Mouse (Mus musculus) midbrain, embryonic 11.5 days (tissue): ENCODE data around the gene Dohh. TPM values are rescaled to one million over a fixed set of nuclear protein-coding genes. Genes with fewer than 3 reads are reported as not detected.

Source experiments
- ATAC-seq: fragments of 200-750 bp; cut with Nextera tagmentation; 2 replicates; pipeline ENCODE4 v1.8.0; 2017; ENCODE audit warnings: moderate TSS enrichment, moderate library complexity; ENCODE audit not compliant: low FRiP score
- DNase-seq: peaks from one replicate; pipeline ENCODE4 v3.0.0; 2015; ENCODE audit warnings: low spot score; ENCODE audit errors: missing footprints
- H3K27ac ChIP-seq: fragments of 300-500 bp; sonication (generic); 2 replicates; pipeline ENCODE4 v1.5.1; 2014; ENCODE audit warnings: low read depth, low read length
- H3K27me3 ChIP-seq: fragments of 300-500 bp; sonication (generic); 2 replicates; pipeline ENCODE4 v1.6.1; 2014; ENCODE audit warnings: mild to moderate bottlenecking, low read length, moderate library complexity, mixed read lengths; ENCODE audit not compliant: control insufficient read depth, insufficient read depth
- H3K36me3 ChIP-seq: fragments of 300-500 bp; sonication (generic); 2 replicates; pipeline ENCODE4 v1.6.1; 2014; ENCODE audit warnings: mild to moderate bottlenecking, low read length, moderate library complexity, mixed read lengths; ENCODE audit not compliant: control insufficient read depth, insufficient read depth
- H3K4me1 ChIP-seq: fragments of 300-500 bp; sonication (generic); 2 replicates; pipeline ENCODE4 v1.6.1; 2014; ENCODE audit warnings: low read length; ENCODE audit not compliant: control insufficient read depth, insufficient read depth
- H3K4me2 ChIP-seq: fragments of 300-500 bp; sonication (generic); 2 replicates; pipeline ENCODE4 v1.6.1; 2014; ENCODE audit warnings: mild to moderate bottlenecking, moderate library complexity
- H3K4me3 ChIP-seq: fragments of 300-500 bp; sonication (generic); 2 replicates; pipeline ENCODE4 v1.5.1; 2014; ENCODE audit warnings: low read depth, low read length
- H3K9ac ChIP-seq: fragments of 300-500 bp; sonication (generic); 2 replicates; pipeline ENCODE4 v1.6.1; 2014; ENCODE audit warnings: low read length
- H3K9me3 ChIP-seq: fragments of 300-500 bp; sonication (generic); 2 replicates; pipeline ENCODE4 v1.6.1; 2016; ENCODE audit warnings: low read length; ENCODE audit not compliant: control insufficient read depth
- WGBS: fragments of 180-500 bp; shearing (Covaris S2); extraction: QIAGEN DNeasy Blood & Tissue Kit; methylation state at CpG from one replicate; pipeline ENCODE4 v1.1.7; 2014; 5-methylcytosine and 5-hydroxymethylcytosine counted together
- polyA plus RNA-seq: library from polyadenylated mRNA; unstranded; fragments of >200 nt; fragmentation: Nextera tagmentation; extraction: Ambion mirVana; gene quantifications from 2 replicates; pipeline ENCODE4 v1.2.1, GENCODE M21; 2014

The Dohh gene
- polyA plus RNA-seq, 1 experiment from 2014 or later: 53.7 TPM

GRCm38 (mm10) chr10:81416581-81417226 lies 32.5 kb downstream of the Dohh start:
- Histone ChIP-seq H3K4me1 (peaks cover 27% of the 10 kb centered on the region), H3K9me3 (no peaks in the 10 kb centered on the region), H3K27me3 (no peaks in the 10 kb centered on the region; the same call in 1 of the 2 replicates), H3K4me2 (peak overlapping the region; percentile 69), H3K9ac (peak overlapping the region; percentile 34), H3K27ac (no peak overlapping the region), H3K4me3 (peak overlapping the region; percentile 31), H3K36me3 (no peaks in the 10 kb centered on the region)
- DNase-seq (peak; percentile 94), ATAC-seq (peak; percentile 59)
- WGBS: under 1% methylated on average over 25 of the region's 26 CpGs

DNA sequence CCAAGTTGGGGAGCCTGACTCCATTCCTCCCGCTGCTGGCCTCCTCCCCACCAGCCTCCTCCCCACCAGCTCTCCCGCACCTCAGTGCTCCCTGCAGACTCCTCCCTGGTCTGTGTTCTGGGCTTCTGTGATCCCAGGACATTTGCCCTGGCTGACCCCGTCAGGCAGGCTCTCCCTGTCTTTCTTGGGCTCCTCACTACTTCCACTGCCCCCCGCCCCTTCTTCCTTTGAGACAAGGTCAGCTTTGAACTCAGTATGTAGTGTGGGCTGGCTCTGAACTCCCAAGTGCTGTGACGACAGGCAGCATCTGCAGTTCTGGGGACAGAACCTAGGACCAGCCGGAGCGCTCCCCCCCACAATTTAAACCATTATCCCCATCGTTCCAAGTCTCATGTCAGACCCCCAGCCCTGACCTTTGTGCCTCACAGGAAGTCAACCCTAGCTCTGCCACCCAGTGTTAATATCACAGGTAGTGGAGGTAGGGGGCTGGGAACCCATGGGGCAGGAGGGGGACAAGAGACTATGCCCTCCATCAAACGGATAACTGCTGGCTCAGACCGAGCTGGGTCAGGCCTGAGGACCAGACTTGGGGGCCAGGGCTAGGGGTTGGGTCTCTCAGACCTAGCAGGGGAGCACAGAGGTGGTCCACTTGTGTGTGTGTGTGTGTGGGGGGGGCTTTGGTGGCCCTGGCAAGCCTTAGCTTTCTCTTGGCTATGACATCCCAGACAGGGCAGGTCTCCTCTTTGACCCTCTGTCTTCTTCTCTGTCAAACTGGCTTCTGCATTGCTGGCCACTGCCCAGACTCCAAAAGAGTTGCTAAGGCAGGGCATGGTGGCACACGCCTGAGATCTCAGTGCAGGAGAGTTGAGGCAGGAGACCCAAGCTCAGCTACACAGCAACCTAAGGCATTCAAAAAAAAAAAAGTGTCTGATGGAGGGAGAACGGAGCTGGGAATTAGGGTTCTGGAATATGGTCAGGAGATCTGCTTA lies 33.3 kb downstream of the Dohh start:
- DNase-seq (peak; percentile 82), ATAC-seq (0 out of 2 replicates have a peak, but pooled peaks have one; percentile 0)
- WGBS: 43% methylated on average over 12 of the region's 12 CpGs
- Histone ChIP-seq H3K4me1 (peaks cover 27% of the 10 kb centered on the region), H3K36me3 (no peaks in the 10 kb centered on the region), H3K27ac (no peak overlapping the region), H3K9ac (peak overlapping the region; percentile 34), H3K4me3 (peak overlapping the region; percentile 31), H3K9me3 (no peaks in the 10 kb centered on the region), H3K27me3 (no peaks in the 10 kb centered on the region; the same call in 1 of the 2 replicates), H3K4me2 (peak overlapping the region; percentile 69)

DNA sequence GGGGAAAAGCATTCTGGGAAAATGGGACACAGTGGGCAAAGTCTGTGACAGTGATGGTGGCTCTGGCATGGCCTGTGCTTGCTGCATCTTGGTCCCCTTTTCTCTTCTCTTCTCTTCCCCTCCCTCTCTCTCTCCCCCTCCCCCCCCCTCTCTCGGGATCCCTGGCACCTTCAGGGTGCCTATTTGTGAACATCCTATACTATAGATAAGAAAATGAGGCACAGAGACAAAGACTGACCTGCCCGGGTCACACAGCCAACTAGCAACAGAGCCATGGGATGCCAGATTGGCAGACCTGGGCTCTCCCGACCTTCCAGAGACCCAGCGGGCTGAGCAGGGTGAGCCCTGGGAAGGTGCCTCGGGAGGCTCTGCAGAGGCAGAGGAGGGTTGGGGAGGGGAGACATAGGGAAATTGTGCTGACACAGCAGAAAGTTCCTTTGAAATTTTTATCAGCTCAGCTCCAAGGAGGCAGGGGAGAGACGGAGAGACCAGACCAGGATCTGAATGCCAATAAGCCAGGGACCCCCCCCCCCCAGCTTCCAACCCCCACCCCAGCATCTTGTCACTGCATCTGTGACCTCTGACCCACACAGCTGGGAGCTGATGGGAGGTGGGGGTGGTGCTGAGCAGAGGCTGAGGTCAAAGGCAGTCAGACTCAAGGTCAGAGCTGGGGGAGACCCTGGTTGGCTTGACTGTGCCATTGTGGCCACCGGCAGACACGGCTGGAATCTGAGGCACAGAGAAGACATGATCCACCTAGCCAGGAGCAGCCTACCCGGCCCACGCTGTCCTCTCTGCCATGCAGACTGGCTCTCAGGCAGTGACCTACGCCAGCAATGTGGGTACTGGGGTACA lies 34.2 kb downstream of the Dohh start:
- Histone ChIP-seq H3K36me3 (no peaks in the 10 kb centered on the region), H3K27ac (no peak overlapping the region), H3K4me3 (no peak overlapping the region), H3K9me3 (no peaks in the 10 kb centered on the region), H3K4me2 (no peak overlapping the region), H3K4me1 (peaks cover 27% of the 10 kb centered on the region), H3K27me3 (no peaks in the 10 kb centered on the region), H3K9ac (no peak overlapping the region)
- DNase-seq (peak; percentile 60), ATAC-seq (no peak)
- WGBS: 51% methylated on average over 11 of the region's 11 CpGs

- H3K4me2 ChIP-seq: no peak overlapping the region
- H3K36me3 ChIP-seq: no peaks in the 10 kb centered on the region
- no peak overlapping the region for H3K4me3 ChIP-seq
- no peaks in the 10 kb centered on the region for H3K9me3 ChIP-seq
- H3K9ac ChIP-seq: no peak overlapping the region
- peaks cover 19% of the 10 kb centered on the region for H3K4me1 ChIP-seq
- peaks cover 4% of the 10 kb centered on the region for H3K27me3 ChIP-seq
- ATAC-seq: no peak
- no peak overlapping the region for H3K27ac ChIP-seq
- WGBS: 92% methylated on average over 10 of the region's 10 CpGs
- DNase-seq: peak; percentile 81
Measured at GRCm38 (mm10) chr10:81419111-81419928, 35.1 kb downstream of the Dohh start.

DNA sequence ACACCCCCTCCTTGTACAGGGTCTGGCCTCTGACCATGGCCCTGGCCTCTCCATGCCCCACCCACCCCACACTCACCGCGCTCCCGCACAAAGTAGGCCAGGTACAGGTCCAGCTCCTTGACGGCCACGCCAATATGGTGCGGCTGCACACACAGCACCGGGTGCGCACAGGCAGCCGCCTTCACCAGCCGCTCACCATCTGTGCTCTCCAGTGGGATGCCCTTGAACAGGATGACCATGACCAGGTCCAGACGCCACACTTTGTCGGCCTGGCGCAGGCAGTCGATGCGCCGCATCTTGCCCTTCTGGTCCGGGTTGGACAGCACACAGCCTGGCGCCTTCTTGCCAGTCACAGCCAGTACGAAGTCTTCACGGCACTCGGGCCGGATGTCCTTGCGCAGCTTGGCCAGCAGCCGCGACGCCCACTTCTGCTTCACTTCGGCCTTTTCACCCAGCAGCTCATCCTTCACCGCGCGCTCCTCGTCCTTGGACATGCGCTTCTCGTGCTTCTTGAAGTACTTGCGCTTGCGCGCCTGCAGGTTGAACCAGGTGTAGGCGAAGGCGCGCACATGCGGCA lies 36.1 kb downstream of the Dohh start:
- H3K9me3 ChIP-seq: no peaks in the 10 kb centered on the region
- no peak overlapping the region for H3K4me2 ChIP-seq
- H3K4me1 ChIP-seq: peaks cover 17% of the 10 kb centered on the region
- 85% methylated on average over 40 of the region's 40 CpGs for WGBS
- peaks cover 13% of the 10 kb centered on the region for H3K27me3 ChIP-seq
- H3K27ac ChIP-seq: no peak overlapping the region
- H3K9ac ChIP-seq: no peak overlapping the region
- DNase-seq (peak; percentile 35), ATAC-seq (no peak)
- no peak overlapping the region for H3K4me3 ChIP-seq
- no peaks in the 10 kb centered on the region for H3K36me3 ChIP-seq

- ATAC-seq: no peak
- Histone ChIP-seq H3K9me3 (no peaks in the 10 kb centered on the region), H3K9ac (no peak overlapping the region), H3K27me3 (peaks cover 22% of the 10 kb centered on the region), H3K36me3 (no peaks in the 10 kb centered on the region), H3K4me3 (no peak overlapping the region), H3K4me2 (no peak overlapping the region), H3K4me1 (peaks cover 17% of the 10 kb centered on the region), H3K27ac (no peak overlapping the region)
- DNase-seq: peak; percentile 69
- whole genome bisulfite sequencing: 74% methylated on average over 4 of the region's 4 CpGs
Measured at GRCm38 (mm10) chr10:81421041-81421796, 37.0 kb downstream of the Dohh start.

- H3K27me3 ChIP-seq: peaks cover 27% of the 10 kb centered on the region
- no peak overlapping the region for H3K9ac ChIP-seq
- no peaks in the 10 kb centered on the region for H3K36me3 ChIP-seq
- WGBS: 71% methylated on average over 5 of the region's 5 CpGs
- DNase-seq (peak; percentile 71), ATAC-seq (no peak)
- H3K27ac ChIP-seq: no peak overlapping the region
- peaks cover 16% of the 10 kb centered on the region for H3K4me1 ChIP-seq
- no peak overlapping the region for H3K4me3 ChIP-seq
- H3K4me2 ChIP-seq: no peak overlapping the region
- no peaks in the 10 kb centered on the region for H3K9me3 ChIP-seq
Measured at GRCm38 (mm10) chr10:81421797-81422100, 37.5 kb downstream of the Dohh start.
